Mouse (Mus musculus) right cerebral cortex, postnatal 10 days (tissue): ENCODE measurements around the gene Zfp281.

Experiments
- DNase-seq, 2 experiments: peaks; one replicate each; pipeline ENCODE4 v3.0.0; 2021; ENCODE audit warnings: low spot score in 2 of 2

Zfp281 gene

GRCm38 (mm10) chr1:136658456-136659227 lies 33.9 kb downstream of the Zfp281 start:
- DNase-seq: no peak

GRCm38 (mm10) chr1:136659337-136659736 lies 34.6 kb downstream of the Zfp281 start:
- no peak for DNase-seq

- DNase-seq: no peak
Measured at GRCm38 (mm10) chr1:136659917-136660316, 35.2 kb downstream of the Zfp281 start.

- DNase-seq: no peak
Measured at GRCm38 (mm10) chr1:136661511-136661910, 36.8 kb downstream of the Zfp281 start.

- DNase-seq: no peak
Measured at GRCm38 (mm10) chr1:136661939-136662563, 37.4 kb downstream of the Zfp281 start.

- no peak for DNase-seq
Measured at GRCm38 (mm10) chr1:136664921-136665582, 40.4 kb downstream of the Zfp281 start.

GRCm38 (mm10) chr1:136666513-136666912 lies 41.8 kb downstream of the Zfp281 start:
- no peak for DNase-seq

- no peak for DNase-seq
Measured at GRCm38 (mm10) chr1:136669926-136670325, 45.2 kb downstream of the Zfp281 start.

- peak; percentile 53 to 61 for DNase-seq
Measured at GRCm38 (mm10) chr1:136670421-136670820, 45.7 kb downstream of the Zfp281 start.

GRCm38 (mm10) chr1:136671767-136672434 lies 47.2 kb downstream of the Zfp281 start:
- no peak for DNase-seq

GRCm38 (mm10) chr1:136672564-136672963 lies 47.9 kb downstream of the Zfp281 start:
- DNase-seq: no peak

GRCm38 (mm10) chr1:136673293-136673692 lies 48.6 kb downstream of the Zfp281 start:
- DNase-seq: no peak

GRCm38 (mm10) chr1:136674548-136675455 lies 50.1 kb downstream of the Zfp281 start:
- no peak for DNase-seq

GRCm38 (mm10) chr1:136675736-136676444 lies 51.2 kb downstream of the Zfp281 start:
- peak in 1 of 2 experiments; percentile 44 for DNase-seq

GRCm38 (mm10) chr1:136676445-136676755 lies 51.7 kb downstream of the Zfp281 start:
- DNase-seq: no peak

GRCm38 (mm10) chr1:136677847-136678325 lies 53.2 kb downstream of the Zfp281 start:
- DNase-seq: no peak

- DNase-seq: no peak
Measured at GRCm38 (mm10) chr1:136678836-136679235, 54.1 kb downstream of the Zfp281 start.
